Mouse (Mus musculus) hindbrain, embryonic 14.5 days (tissue): ENCODE measurements around the gene Tgfbr1. TPM values are rescaled to one million over a fixed set of nuclear protein-coding genes. Genes with fewer than 3 reads are reported as not detected.

Experiments
- ATAC-seq: fragments of 200-750 bp; cut with Nextera tagmentation; 2 replicates; pipeline ENCODE4 v1.8.0; 2017; ENCODE audit warnings: moderate number of reproducible peaks, mild to moderate bottlenecking, moderate TSS enrichment, moderate library complexity; ENCODE audit not compliant: low FRiP score
- DNase-seq: peaks from one replicate; pipeline ENCODE4 v3.0.0-alpha.2; 2015; ENCODE audit warnings: low spot score
- H3K27ac ChIP-seq: fragments of 300-500 bp; sonication (generic); 2 replicates; pipeline ENCODE4 v1.5.1; 2014; ENCODE audit warnings: mild to moderate bottlenecking, moderate library complexity
- H3K27me3 ChIP-seq: fragments of 300-500 bp; sonication (generic); 2 replicates; pipeline ENCODE4 v1.6.1; 2014; ENCODE audit warnings: mild to moderate bottlenecking, low read length, mixed read lengths; ENCODE audit not compliant: control insufficient read depth, insufficient read depth
- H3K36me3 ChIP-seq: fragments of 300-500 bp; sonication (generic); replicated peaks from 2 replicates; pipeline ENCODE4 v1.6.1; 2014; ENCODE audit not compliant: control insufficient read depth, insufficient read depth
- H3K4me1 ChIP-seq: fragments of 300-500 bp; sonication (generic); replicated peaks from 2 replicates; pipeline ENCODE4 v1.6.1; 2014; ENCODE audit warnings: antibody characterized with exemption, low read length, mixed read lengths; ENCODE audit not compliant: control insufficient read depth, insufficient read depth
- H3K4me2 ChIP-seq: fragments of 300-500 bp; sonication (generic); replicated peaks from 2 replicates; pipeline ENCODE4 v1.6.1; 2014; ENCODE audit warnings: mild to moderate bottlenecking, moderate library complexity
- H3K4me3 ChIP-seq: fragments of 300-500 bp; sonication (generic); replicated peaks from 2 replicates; pipeline ENCODE4 v1.5.1; 2014; ENCODE audit warnings: mild to moderate bottlenecking, low read length
- H3K9ac ChIP-seq: fragments of 300-500 bp; sonication (generic); 2 replicates; pipeline ENCODE4 v1.6.1; 2014
- H3K9me3 ChIP-seq: fragments of 300-500 bp; sonication (generic); 2 replicates; pipeline ENCODE4 v1.6.1; 2016; ENCODE audit warnings: low read length; ENCODE audit not compliant: control insufficient read depth
- WGBS: fragments of 180-500 bp; shearing (Covaris S2); extraction: QIAGEN DNeasy Blood & Tissue Kit; methylation state at CpG from one replicate; pipeline ENCODE4 v1.1.7; 2014; 5-methylcytosine and 5-hydroxymethylcytosine counted together
- polyA plus RNA-seq: library from polyadenylated mRNA; unstranded; fragments of >200 nt; fragmentation: Nextera tagmentation; extraction: Ambion mirVana; gene quantifications from 2 replicates; pipeline ENCODE4 v1.2.1, GENCODE M21; 2014

The Tgfbr1 gene
- polyA plus RNA-seq: 40.1 and 41.4 TPM in 2 replicates

DNA sequence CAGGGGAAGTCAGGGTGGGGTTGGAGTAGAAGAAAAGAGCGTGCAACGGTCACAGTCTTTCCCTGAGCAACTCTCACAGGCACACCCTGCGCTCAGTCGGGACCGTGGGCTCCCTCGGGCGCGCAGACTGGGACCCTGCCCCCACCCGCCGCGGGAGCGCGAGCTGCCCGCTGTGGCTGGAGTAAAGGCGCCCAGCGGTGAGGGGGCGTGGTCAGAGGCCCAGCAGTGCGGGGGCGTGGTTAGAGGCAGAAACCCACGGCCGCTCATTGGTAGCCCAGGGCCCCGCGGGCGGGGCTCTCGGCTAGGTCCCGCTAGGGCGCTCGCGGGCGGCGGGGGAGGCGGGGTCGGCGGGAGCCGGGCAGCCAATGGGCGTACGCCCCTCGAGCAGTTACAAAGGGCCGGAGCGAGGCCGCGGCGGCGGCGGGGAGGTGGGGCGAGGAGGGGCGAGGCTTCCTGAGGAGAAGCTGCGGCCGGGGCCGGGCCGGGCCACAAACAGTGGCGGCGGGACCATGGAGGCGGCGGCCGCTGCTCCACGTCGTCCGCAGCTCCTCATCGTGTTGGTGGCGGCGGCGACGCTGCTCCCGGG is at the start of gene Tgfbr1:
Gene Tgfbr1, plus strand, starts transcription at position 420 of the 586 bp plus-strand sequence.
- peak within 1 kb of the TSS; percentile 79 for H3K4me3 ChIP-seq
- H3K4me2 ChIP-seq: peak within 1 kb of the TSS; percentile 84
- peaks cover 13% of the 10 kb centered on the region for H3K4me1 ChIP-seq
- H3K9me3 ChIP-seq: no peaks in the 10 kb centered on the region
- DNase-seq (peak; percentile 93), ATAC-seq (peak; percentile 99)
- WGBS: under 1% methylated on average over 58 of the region's 65 CpGs
- peak within 1 kb of the TSS; percentile 86 for H3K27ac ChIP-seq
- H3K9ac ChIP-seq: peak within 1 kb of the TSS; percentile 87
- no peaks in the 10 kb centered on the region for H3K27me3 ChIP-seq
- no peaks in the 10 kb centered on the region for H3K36me3 ChIP-seq

DNA sequence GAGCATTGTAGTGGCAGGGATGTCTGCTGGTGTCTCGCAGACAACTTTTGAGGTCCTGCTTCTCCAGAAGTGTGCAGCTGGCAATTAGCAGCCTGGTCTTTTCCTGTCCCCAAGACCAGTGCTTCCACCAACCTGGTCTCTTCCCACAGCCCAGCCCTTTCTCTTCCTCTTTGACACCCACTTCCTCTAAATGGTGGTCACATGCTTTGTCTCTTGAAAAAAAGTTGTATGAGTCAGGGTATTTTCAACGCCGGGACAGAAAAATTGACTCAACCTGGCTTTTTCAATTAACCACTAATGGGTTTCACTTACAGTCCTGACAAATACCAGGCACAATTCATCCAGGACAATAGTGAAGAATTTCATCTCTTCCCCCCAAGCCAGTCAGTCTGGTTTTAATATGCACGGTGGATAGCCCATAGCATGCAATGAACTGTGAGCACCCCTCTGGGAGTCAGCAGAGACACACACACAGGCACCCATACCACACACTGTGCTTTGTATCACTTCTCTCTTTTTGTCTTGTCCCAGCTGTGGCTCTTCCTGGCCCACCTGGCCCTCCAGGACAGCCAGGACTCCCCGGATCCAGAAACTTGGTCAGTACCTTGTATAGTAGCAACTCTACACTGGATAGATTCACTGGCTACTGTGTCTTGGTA is 49.6 kb upstream of the Tgfbr1 start:
- Histone ChIP-seq H3K36me3 (no peaks in the 10 kb centered on the region), H3K9ac (no peak overlapping the region), H3K4me2 (no peak overlapping the region), H3K4me1 (no peaks in the 10 kb centered on the region), H3K4me3 (no peak overlapping the region), H3K27me3 (no peaks in the 10 kb centered on the region), H3K27ac (no peak overlapping the region), H3K9me3 (peaks cover 7% of the 10 kb centered on the region; the same call in 1 of the 2 replicates)
- DNase-seq (no peak), ATAC-seq (no peak)
- WGBS: 70% methylated on average over 5 of the region's 5 CpGs

DNA sequence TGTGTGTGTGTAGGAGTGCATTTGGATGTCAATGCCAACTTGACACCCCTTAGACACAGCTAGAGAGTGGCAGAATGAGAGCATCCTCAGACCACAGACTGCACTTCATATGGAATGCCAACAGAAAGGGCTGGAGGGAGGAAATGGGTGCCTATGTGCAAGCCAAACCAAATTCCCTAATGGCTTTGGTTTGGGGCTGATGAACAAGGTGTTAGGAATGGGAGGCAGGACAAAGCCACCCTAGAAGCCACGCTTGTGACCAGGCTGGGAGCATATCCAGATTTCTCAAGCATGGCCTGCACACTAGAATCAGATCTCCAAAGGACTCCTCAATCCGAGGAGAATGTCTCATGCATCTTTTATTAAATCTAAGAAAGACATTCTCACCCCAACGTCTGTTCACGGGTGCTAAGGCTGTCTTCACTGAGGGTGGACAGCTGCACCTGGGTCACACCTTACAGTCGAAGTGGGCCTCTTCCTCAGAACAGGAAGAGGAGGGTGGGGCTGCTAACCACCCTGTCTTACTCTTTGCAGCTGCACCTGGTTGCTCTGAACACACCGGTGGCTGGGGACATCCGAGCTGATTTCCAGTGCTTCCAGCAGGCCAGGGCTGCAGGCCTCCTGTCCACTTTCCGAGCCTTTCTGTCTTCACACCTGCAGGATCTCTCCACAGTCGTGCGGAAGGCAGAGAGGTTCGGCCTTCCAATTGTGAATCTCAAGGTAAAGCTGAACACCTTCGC is 43.0 kb upstream of the Tgfbr1 start:
- no peak overlapping the region for H3K27ac ChIP-seq
- no peaks in the 10 kb centered on the region for H3K27me3 ChIP-seq
- no peaks in the 10 kb centered on the region for H3K9me3 ChIP-seq
- ATAC-seq (no peak), DNase-seq (no peak)
- no peaks in the 10 kb centered on the region for H3K36me3 ChIP-seq
- no peak overlapping the region for H3K4me2 ChIP-seq
- H3K4me3 ChIP-seq: no peak overlapping the region
- H3K9ac ChIP-seq: no peak overlapping the region
- WGBS: 89% methylated on average over 12 of the region's 12 CpGs
- no peaks in the 10 kb centered on the region for H3K4me1 ChIP-seq

DNA sequence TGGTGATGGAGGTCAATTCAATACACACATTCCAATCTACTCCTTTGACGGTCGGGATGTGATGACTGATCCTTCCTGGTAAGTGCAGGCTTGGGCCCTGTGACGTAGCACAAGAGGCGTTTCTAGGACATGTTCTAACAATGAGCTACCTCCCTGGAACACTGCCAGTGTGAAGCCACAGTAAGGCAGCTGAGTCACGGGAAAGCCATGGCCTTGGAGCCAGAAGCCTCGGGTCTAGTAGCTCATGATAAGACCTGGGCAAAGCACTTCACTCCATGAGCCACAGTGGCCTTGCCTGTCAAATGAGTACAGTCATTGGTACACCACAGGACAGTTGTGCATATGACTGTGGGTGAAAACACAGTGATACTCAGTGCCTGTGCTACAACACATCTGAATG is 42.2 kb upstream of the Tgfbr1 start:
- Histone ChIP-seq H3K4me3 (no peak overlapping the region), H3K9me3 (no peaks in the 10 kb centered on the region), H3K4me2 (no peak overlapping the region), H3K9ac (no peak overlapping the region), H3K27me3 (no peaks in the 10 kb centered on the region), H3K27ac (no peak overlapping the region), H3K4me1 (no peaks in the 10 kb centered on the region), H3K36me3 (no peaks in the 10 kb centered on the region)
- ATAC-seq: no peak
- WGBS: 70% methylated on average over 6 of the region's 6 CpGs
- no peak for DNase-seq

DNA sequence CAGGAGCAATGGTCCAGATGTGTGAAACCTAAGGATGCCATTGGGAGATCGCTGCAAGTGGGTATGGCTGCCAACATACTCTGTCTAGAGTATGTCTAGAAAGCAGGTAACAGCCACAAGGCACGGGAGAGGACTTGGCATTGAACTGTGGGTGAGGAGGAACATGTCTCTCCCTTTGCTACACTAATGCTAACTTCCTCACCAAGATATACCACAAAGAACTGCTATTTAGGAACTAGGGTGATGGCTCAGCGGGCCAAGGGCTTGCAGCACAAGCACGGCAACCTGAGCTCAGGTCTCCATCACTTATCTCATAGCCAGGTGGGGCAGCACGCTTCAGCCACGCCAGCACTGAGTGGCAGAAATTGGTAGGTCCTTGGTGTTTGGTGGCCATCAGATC is 41.6 kb upstream of the Tgfbr1 start:
- no peak overlapping the region for H3K27ac ChIP-seq
- ATAC-seq: no peak
- H3K9ac ChIP-seq: no peak overlapping the region
- H3K27me3 ChIP-seq: no peaks in the 10 kb centered on the region
- DNase-seq: no peak
- H3K4me3 ChIP-seq: no peak overlapping the region
- H3K4me2 ChIP-seq: no peak overlapping the region
- no peaks in the 10 kb centered on the region for H3K9me3 ChIP-seq
- WGBS: 92% methylated on average over 6 of the region's 6 CpGs
- no peaks in the 10 kb centered on the region for H3K4me1 ChIP-seq
- H3K36me3 ChIP-seq: no peaks in the 10 kb centered on the region

DNA sequence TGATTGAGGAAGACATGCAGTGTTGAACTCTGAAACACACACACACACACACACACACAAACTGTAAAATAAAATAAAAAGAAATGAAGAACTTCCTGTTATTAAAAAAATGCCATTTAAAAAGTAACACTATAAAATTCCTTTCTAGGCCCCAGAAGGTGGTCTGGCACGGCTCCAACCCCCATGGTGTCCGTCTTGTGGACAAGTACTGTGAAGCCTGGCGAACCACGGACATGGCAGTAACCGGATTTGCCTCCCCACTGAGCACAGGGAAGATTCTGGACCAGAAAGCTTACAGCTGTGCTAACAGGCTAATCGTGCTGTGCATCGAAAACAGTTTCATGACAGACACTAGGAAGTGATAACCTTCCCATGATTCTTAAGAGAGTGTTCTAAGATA is 41.1 kb upstream of the Tgfbr1 start:
- Histone ChIP-seq H3K4me1 (no peaks in the 10 kb centered on the region), H3K9ac (no peak overlapping the region), H3K36me3 (no peaks in the 10 kb centered on the region), H3K27me3 (no peaks in the 10 kb centered on the region), H3K4me3 (no peak overlapping the region), H3K4me2 (no peak overlapping the region), H3K9me3 (no peaks in the 10 kb centered on the region), H3K27ac (no peak overlapping the region)
- no peak for DNase-seq
- ATAC-seq: no peak
- 64% methylated on average over 7 of the region's 7 CpGs for WGBS

DNA sequence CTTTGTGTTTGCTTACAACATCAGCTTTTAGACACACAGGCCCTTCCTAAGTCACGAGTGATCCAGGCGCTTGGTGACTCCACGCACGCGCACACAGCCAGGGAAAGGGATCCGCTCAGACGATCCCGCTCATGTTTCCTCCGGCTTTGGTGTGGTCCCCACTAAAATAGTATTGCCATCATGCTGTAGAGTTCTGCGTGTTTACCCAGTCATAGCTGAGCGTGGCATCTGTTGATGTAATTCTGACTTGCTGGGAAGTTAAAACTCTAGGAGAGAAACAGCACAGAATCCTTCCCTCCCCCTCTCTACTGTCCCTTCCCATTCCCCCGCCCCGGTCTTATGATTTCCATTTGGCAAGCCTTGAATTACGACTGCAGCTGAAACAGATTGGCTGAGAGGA is 40.3 kb upstream of the Tgfbr1 start:
- no peaks in the 10 kb centered on the region for H3K27me3 ChIP-seq
- H3K4me1 ChIP-seq: no peaks in the 10 kb centered on the region
- ATAC-seq (no peak), DNase-seq (no peak)
- 82% methylated on average over 14 of the region's 14 CpGs for WGBS
- no peak overlapping the region for H3K9ac ChIP-seq
- H3K27ac ChIP-seq: no peak overlapping the region
- H3K36me3 ChIP-seq: no peaks in the 10 kb centered on the region
- no peaks in the 10 kb centered on the region for H3K9me3 ChIP-seq
- no peak overlapping the region for H3K4me2 ChIP-seq
- no peak overlapping the region for H3K4me3 ChIP-seq

DNA sequence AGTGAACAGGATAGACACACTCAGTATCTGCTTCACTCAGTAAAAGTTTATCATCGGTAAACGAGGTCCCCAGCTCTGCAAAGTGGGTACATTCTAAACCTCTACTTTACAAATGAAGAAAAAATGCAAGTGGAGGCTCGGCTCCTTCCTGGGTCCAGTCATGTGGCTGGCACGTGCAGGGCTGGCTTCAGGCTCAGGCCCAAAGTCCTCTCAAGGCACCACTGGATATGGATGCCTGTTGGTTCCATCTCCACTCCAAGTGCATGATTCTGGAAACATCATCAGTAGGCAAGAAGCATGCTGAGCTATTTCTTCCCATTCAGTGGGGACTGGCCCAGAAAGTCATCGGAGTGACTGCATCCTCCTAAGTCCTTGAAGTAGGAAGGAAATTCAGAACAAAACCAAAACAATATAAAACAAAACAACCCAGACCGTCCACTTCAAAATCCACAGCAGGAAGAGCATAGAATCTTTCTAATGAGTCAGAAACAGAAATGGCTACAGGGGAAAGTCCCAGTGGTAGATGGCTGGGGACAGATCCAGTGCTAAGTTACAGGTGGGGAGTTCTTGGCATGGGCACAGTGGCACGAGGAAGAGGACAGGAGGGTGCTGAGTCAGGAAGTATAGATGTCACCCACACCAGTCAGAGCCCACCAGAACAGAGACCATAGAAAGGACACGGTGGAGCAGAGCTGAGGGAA is 39.2 kb upstream of the Tgfbr1 start:
- H3K27me3 ChIP-seq: no peaks in the 10 kb centered on the region
- H3K4me3 ChIP-seq: no peak overlapping the region
- no peaks in the 10 kb centered on the region for H3K36me3 ChIP-seq
- 88% methylated on average over 8 of the region's 8 CpGs for WGBS
- no peak for ATAC-seq
- no peak overlapping the region for H3K9ac ChIP-seq
- H3K9me3 ChIP-seq: no peaks in the 10 kb centered on the region
- DNase-seq: no peak
- no peak overlapping the region for H3K4me2 ChIP-seq
- no peak overlapping the region for H3K27ac ChIP-seq
- no peaks in the 10 kb centered on the region for H3K4me1 ChIP-seq

DNA sequence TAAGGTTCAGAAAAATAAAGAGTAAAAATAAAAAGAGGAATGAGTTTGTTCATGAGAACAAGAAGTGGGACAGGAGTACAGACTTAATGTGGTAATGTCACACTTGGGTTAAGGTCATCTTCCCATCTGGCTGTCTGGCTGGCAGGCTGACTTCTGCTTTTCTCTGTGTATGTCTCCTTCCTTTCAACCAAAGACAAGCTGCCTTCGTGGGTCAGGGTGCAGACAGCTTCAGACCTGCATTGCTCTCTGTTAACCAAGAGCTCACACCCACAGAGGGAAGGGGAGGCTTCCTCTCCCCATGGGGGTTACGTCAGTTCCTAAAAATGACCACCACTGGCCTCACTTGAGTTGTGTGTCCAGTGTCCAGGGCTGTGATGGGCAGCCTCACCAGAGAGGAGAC is 37.6 kb upstream of the Tgfbr1 start:
- H3K4me1 ChIP-seq: no peaks in the 10 kb centered on the region
- H3K4me2 ChIP-seq: no peak overlapping the region
- WGBS: 76% methylated on average over 2 of the region's 2 CpGs
- H3K9ac ChIP-seq: no peak overlapping the region
- H3K27me3 ChIP-seq: no peaks in the 10 kb centered on the region
- ATAC-seq (no peak), DNase-seq (no peak)
- no peaks in the 10 kb centered on the region for H3K36me3 ChIP-seq
- no peak overlapping the region for H3K27ac ChIP-seq
- H3K9me3 ChIP-seq: no peaks in the 10 kb centered on the region
- H3K4me3 ChIP-seq: no peak overlapping the region
